Mouse (Mus musculus) large intestine, adult 2 months (tissue): ENCODE measurements around the gene Dtnb. TPM values are rescaled to one million over a fixed set of nuclear protein-coding genes. Genes with fewer than 3 reads are reported as not detected.
"Not testable (repeated sequence)": the region's sequence is repeated elsewhere in the genome, so short reads cannot be mapped to it uniquely, and the experiment has no call there.

ENCODE experiments used
- DNase-seq: peaks from one replicate; pipeline ENCODE4 v3.0.0-alpha.2; 2012; ENCODE audit warnings: low read depth, low spot score
- WGBS: fragments of 180-500 bp; shearing (Covaris S2); methylation state at CpG from one replicate; pipeline ENCODE4 v1.1.7; 2018; 5-methylcytosine and 5-hydroxymethylcytosine counted together
- polyA plus RNA-seq: library from polyadenylated mRNA; depleted of rRNA; stranded (reverse); fragments of >200 nt; gene quantifications from 2 replicates; pipeline ENCODE4 v1.2.3, GENCODE M21; 2012

Gene Dtnb
- polyA plus RNA-seq, 1 experiment, result 10.6 TPM

GRCm38 (mm10) chr12:3657234-3657633 lies 85.1 kb downstream of the Dtnb start:
- WGBS, result 72% methylated on average over 4 of the region's 4 CpGs
- DNase-seq, result no peak

DNA sequence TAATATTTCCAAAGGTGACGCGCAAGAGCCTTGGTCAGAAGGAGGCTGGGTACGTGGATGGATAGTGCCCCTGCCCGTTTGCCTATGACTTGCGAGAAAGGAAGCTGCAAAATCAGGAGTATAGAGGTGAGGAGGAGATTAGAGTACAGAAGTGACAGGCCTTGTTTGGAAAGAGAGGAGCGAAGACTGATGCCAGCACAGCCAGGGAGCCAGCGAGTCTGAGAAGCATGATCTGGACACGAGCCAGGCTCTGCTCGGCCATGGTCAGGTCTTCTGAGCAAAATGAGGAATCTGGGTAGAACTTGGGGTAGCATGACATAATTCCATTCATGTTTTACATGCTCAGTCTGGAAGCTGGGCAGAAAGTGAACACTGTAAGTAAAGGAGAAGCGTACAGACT lies 85.6 kb downstream of the Dtnb start:
- no peak for DNase-seq
- 89% methylated on average over 10 of the region's 10 CpGs for WGBS

GRCm38 (mm10) chr12:3659554-3660311 lies 87.6 kb downstream of the Dtnb start:
- WGBS, result 93% methylated on average over 4 of the region's 4 CpGs
- no peak for DNase-seq

DNA sequence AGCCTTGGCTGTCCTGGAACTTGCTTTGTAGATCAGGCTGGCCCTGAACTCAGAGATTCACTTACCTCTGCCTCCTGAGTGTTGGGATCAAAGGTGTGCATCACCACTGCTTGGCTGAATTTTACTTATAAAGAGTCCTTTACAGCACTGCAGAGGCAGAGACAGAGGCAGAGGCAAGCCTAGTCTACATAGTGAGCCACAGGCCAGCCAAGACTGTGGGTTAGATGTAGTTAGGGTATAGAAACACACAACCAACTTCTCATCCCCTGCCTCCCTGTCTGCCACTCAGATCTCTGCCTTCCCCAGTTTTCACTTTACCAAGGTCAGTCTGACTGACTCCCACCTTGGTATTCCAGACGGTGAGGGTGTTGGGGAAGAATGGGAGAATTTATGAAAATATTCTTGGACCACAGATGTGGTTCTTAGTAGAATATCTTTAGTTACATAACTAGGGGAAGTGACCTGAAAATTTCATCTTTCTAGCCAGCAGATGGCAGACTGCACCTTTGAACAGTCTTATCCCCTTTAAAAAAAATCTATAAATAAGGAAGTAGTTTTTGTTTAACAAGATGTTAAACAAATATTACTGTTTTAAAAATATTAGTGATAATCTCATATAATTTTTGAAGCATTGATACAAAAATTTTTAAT lies 88.9 kb downstream of the Dtnb start:
- peak; percentile 24 for DNase-seq
- 28% methylated on average over 1 of the region's 1 CpGs for WGBS

- no peak for DNase-seq
Measured at GRCm38 (mm10) chr12:3662660-3663059, 90.5 kb downstream of the Dtnb start.

GRCm38 (mm10) chr12:3663386-3663785 lies 91.2 kb downstream of the Dtnb start:
- 38% methylated on average over 7 of the region's 7 CpGs for WGBS
- no peak for DNase-seq

DNA sequence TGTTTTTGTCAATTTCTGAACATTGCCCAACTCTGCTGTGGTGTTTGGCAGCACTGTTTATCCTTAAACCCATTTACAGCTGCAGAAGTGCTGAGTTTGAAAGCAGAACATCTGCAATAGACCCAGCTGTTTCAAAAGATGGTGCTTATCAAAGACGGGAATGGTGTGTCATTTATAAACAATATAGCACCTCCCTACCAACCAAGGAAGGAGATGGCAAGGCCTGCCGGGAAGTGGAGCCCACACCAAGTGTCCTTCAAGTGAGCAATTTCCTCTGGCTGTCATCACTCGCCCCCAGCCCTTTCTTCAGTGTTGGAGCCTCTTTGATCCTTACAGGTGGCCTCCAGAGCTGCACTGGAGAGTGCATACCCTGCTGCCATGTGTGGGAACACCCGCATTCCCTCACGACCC lies 97.8 kb downstream of the Dtnb start:
- 54% methylated on average over 5 of the region's 5 CpGs for WGBS
- DNase-seq, result no peak

GRCm38 (mm10) chr12:3671117-3671516 lies 98.9 kb downstream of the Dtnb start:
- WGBS, result 84% methylated on average over 4 of the region's 4 CpGs

DNA sequence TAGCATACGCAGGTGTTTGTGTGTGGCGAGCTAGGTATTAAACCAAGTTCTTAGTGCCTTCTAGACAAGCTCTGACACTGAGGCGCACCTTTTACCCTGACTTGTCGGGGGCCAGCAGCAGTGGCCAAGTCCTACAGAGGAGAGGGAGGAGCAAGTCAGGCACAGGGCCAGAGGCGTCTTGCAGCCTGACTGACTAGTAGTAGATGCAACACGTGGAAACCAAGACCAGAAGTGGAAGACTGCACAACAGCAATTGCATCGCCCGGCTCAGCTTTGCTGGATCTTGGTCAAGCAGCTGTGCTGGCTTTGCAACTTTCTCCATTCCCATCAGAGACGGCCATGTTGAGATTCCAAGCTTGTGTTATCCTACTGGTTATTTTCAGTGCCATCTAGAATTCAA lies 100.6 kb downstream of the Dtnb start:
- DNase-seq, result no peak
- WGBS, result 86% methylated on average over 9 of the region's 9 CpGs

More at GRCm38 (mm10) chr12:3671117-3671516, 98.9 kb downstream of the Dtnb start:
- DNase-seq, result no peak

- no peak for DNase-seq
- 84% methylated on average over 8 of the region's 8 CpGs for WGBS
Measured at GRCm38 (mm10) chr12:3673886-3674285, 101.7 kb downstream of the Dtnb start.

DNA sequence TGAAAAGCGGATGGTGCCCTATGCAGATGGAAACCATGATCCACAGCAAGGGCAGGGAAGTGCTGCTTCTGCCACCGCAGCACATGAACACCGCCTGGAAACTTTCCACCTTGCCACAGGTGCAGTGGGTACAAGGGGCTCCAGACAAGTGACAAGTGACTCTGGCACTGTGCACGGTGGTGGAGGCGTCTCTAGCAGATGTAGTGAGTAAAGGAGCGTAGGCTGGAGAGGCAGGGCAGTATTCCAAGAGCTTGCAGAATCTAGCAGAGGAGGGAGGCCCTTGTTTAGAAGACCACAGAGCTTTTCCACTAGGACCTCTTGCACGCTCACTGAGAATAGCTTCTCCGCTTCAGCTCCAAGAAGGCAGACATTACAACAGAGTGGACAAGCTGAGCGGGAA lies 102.7 kb downstream of the Dtnb start:
- WGBS, result 85% methylated on average over 9 of the region's 9 CpGs
- DNase-seq, result no peak

- 73% methylated on average over 5 of the region's 5 CpGs for WGBS
Measured at GRCm38 (mm10) chr12:3680721-3681120, 108.5 kb downstream of the Dtnb start.

DNA sequence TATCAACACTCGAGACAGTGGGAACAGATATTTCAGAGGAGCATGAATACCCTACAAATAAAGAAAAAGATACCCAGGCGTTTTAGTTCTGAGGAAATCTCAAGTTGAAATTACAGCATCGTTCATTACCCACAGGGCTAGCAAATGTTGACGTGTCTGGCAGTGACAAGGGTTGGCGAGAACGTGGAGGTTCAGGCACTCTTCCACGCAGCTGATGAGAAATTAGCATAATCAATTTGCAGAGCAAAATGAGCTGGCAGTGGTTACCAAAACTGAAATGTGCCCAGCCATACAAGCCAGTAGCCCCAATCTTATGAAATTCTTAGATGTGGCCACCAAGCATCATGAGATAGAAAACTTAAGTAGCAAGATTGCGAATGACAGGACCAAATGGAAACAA lies 110.9 kb downstream of the Dtnb start:
- WGBS, result 86% methylated on average over 8 of the region's 8 CpGs
- no peak for DNase-seq

More at GRCm38 (mm10) chr12:3680721-3681120, 108.5 kb downstream of the Dtnb start:
- DNase-seq, result no peak

- DNase-seq, result no peak
- 78% methylated on average over 7 of the region's 7 CpGs for WGBS
Measured at GRCm38 (mm10) chr12:3686419-3686940, 114.3 kb downstream of the Dtnb start.

DNA sequence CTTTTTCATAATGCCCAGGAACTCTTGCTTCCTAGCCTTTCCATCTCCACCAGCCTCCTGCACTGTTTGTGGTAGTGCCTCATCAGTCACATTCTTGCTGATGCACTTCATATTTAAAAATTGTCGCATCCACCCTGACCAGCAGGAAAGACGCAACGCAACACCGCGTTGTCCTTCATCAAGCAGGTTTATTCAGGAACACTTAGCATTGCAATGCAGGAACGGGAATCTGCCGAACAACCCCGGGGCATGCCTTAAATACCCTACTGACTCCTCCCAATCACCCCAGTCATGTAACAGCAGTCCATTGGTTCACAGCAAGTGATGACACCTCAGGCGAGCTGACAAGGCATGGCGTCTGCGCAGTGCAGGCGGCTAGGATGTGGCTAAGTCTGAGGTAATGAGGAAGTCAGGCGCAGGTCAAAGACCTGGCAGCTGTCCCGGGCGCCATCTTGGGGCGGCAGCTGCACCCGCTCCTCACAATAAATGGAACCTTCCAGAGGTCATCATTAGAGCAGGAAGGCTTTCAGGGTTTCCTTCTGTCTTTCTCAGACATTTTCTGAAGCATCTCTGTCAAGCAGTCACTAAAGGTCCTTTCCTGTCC lies 118.8 kb downstream of the Dtnb start:
- WGBS, result 97% methylated on average over 17 of the region's 17 CpGs
- not testable (repeated sequence) for DNase-seq

GRCm38 (mm10) chr12:3692795-3693392 lies 120.7 kb downstream of the Dtnb start:
- DNase-seq, result no peak
- WGBS, result 58% methylated on average over 6 of the region's 6 CpGs

DNA sequence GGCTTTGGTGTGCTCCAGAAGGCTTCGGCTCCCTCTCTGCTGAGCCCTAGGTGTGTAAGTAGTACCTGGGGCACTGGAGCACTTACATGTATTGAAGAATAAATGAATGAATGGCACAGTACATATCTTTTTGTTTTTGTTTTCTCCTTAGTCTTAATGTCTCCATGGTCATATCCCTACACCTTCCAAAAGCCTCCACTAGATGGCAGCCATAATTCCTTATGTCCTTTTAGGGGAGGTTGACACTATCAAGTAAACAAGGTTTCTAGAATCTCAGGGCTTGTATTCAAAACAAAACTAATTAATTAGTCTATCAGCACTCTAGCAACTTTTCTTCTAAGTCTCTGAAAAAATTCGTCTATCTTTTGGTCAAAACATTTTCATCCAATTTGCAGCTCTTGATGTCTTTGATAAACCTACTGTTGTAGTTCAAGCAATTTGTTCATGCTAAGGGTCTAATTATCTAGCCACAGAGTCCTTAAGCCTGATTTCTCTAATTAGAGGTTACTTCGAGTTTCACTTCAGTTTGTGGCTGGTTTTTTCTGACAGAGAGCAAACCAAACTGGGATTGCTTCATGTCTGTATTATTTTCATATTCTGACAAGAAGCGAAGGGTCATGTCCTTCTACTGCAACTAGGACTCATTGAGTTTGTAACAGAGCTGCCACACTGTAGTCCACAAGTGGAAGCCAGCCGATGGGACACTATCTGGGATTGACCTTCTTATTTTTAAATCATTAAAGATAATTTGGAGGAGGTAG lies 123.7 kb downstream of the Dtnb start:
- 65% methylated on average over 5 of the region's 5 CpGs for WGBS
- DNase-seq, result peak; percentile 16

DNA sequence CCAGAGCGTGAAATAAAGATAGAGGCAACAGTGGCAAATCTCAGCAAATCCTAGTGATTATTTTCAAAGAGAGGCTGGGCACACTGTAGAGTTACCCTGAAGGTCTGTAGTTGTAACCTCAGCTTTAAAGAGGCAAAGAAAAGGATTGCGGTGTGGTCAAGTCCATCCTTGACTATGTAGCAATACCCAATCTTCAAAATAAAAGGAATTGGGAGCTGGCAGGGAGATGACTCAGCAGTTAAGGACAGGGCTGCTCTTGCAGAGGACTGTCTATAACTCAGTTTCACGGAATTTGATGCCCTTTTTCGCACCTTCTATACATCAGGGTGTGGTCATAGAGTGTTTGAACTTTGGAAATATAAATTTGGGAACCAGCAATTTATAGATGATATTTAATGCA lies 128.3 kb downstream of the Dtnb start:
- 76% methylated on average over 4 of the region's 4 CpGs for WGBS
- DNase-seq, result no peak

DNA sequence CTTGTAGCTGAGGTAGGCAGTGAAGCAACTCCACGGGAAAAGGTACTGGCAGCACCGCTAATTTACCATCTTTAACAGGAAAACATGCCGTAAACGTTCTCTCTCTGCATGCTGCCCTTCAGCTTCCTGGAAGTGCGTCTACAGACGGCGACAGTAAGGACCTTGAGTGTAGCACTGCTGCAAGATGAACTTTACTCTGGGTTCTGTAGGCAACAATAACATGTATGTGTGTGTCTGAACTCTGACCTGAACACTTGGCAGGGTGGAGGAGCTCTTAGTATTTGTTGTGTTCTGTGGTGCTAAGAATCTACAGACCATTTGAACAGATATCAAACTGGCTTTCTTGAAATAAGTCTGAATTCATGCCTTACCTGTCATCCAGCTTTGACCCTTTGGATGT lies 130.7 kb downstream of the Dtnb start:
- WGBS, result 48% methylated on average over 7 of the region's 7 CpGs
- DNase-seq, result peak; percentile 6
